Comparison of ENCODE assay signal across 25 mouse cellular contexts in the genomic region with DNA sequence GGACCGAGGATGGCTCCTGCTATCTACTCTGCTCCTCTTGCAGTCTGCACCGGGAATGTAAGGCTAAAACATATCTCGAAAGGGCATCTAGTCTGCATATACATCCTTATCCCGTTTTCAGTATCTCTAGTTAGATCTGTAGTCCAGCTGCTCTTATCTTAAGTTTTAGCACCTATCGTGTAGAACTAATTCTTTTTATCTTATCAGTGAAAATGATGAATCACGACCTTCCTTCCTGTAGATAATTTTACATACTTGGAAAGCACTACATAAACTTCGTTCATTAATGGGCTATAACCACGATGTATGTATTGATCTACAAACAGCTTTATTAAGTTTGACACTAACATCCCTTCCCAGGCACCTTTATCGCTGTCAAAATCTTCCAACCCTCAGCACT. TPM values are rescaled to one million over a fixed set of nuclear protein-coding genes. Genes with fewer than 3 reads are reported as not detected.
DNase-seq lines count a peak whose midpoint lies in the region; ATAC-seq lines count a peak whose summit lies in the region.
"Had no signal": no experiment of that assay in that cellular context is flagged by ENCODE, and none has a peak within 500 bp of the region (broad histone marks: within the 10 kb centered on the region; RNA-seq: fewer than 3 reads in every experiment).

No protein-coding gene starts in this region.

- whole genome bisulfite sequencing in heart, embryonic 10.5 days = 43% methylated on average over 9 of the region's 9 CpGs
- WGBS in kidney, embryonic 15.5 days = 74% methylated on average over 9 of the region's 9 CpGs
- WGBS in limb, embryonic 11.5 days = 72% methylated on average over 9 of the region's 9 CpGs
- 76% methylated on average over 9 of the region's 9 CpGs for WGBS in limb, embryonic 10.5 days

- H3K27ac ChIP-seq in heart, embryonic 10.5 days = no peak overlapping the region
- H3K27ac ChIP-seq in kidney, embryonic 15.5 days = 0 out of 2 replicates have a peak overlapping the region, but pooled peaks have one; percentile 14
- H3K27ac ChIP-seq in limb, embryonic 11.5 days (replicated peaks; ENCODE audit: low read depth, low read length) = no peak overlapping the region
- H3K27ac ChIP-seq in limb, embryonic 10.5 days = no peak overlapping the region
- H3K27ac ChIP-seq: embryonic facial prominence, embryonic 13.5 days; embryonic facial prominence, embryonic 15.5 days; forebrain, embryonic 13.5 days; forebrain, embryonic 15.5 days had no signal

- H3K36me3 ChIP-seq in heart, embryonic 10.5 days = no peaks in the 10 kb centered on the region
- no peaks in the 10 kb centered on the region for H3K36me3 ChIP-seq in kidney, embryonic 15.5 days
- no peaks in the 10 kb centered on the region for H3K36me3 ChIP-seq in limb, embryonic 11.5 days (ENCODE audit: control insufficient read depth, insufficient read depth, low read length)
- no peaks in the 10 kb centered on the region for H3K36me3 ChIP-seq in limb, embryonic 10.5 days
- H3K36me3 ChIP-seq: embryonic facial prominence, embryonic 13.5 days; embryonic facial prominence, embryonic 15.5 days; forebrain, embryonic 15.5 days had no signal

- no peaks in the 10 kb centered on the region for H3K9me3 ChIP-seq in heart, embryonic 10.5 days
- no peaks in the 10 kb centered on the region for H3K9me3 ChIP-seq in kidney, embryonic 15.5 days (replicated peaks)
- no peaks in the 10 kb centered on the region for H3K9me3 ChIP-seq in limb, embryonic 11.5 days (ENCODE audit: control insufficient read depth, low read length)
- H3K9me3 ChIP-seq in limb, embryonic 10.5 days (replicated peaks) = no peaks in the 10 kb centered on the region
- H3K9me3 ChIP-seq: embryonic facial prominence, embryonic 13.5 days; embryonic facial prominence, embryonic 15.5 days; forebrain, embryonic 13.5 days; forebrain, embryonic 15.5 days; G1E had no signal

- intact Hi-C loops in left cerebral cortex, postnatal 4 days (cut with DNase I) = loop anchor here (2.0 to 10.0 kb wide), 4 partner anchors 115 to 935 kb away; partner anchors contain the start of genes Ercc8 and Ndufaf2

- no peak overlapping the region for H3K4me2 ChIP-seq in kidney, embryonic 15.5 days
- no peak overlapping the region for H3K4me2 ChIP-seq in limb, embryonic 11.5 days (ENCODE audit: low read depth, severe bottlenecking)
- H3K4me2 ChIP-seq: embryonic facial prominence, embryonic 13.5 days; embryonic facial prominence, embryonic 15.5 days; forebrain, embryonic 13.5 days; forebrain, embryonic 15.5 days had no signal

- no peak for ATAC-seq in kidney, embryonic 15.5 days (replicated peaks; ENCODE audit: low FRiP score)
- no peak for ATAC-seq in limb, embryonic 11.5 days (ENCODE audit: insufficient number of reproducible peaks, low FRiP score, low TSS enrichment, low read depth)
- ATAC-seq: CD4-positive, CD25-positive, alpha-beta regulatory T cell, adult 4 months; forebrain, embryonic 13.5 days; forebrain, embryonic 15.5 days had no signal

- peaks cover 24% of the 10 kb centered on the region for H3K4me1 ChIP-seq in heart, embryonic 10.5 days
- H3K4me1 ChIP-seq in kidney, embryonic 15.5 days = peaks cover 33% of the 10 kb centered on the region
- peaks cover 8% of the 10 kb centered on the region; the same call in 1 of the 2 replicates for H3K4me1 ChIP-seq in limb, embryonic 11.5 days (ENCODE audit: control insufficient read depth, insufficient read depth, low read length)
- peaks cover 31% of the 10 kb centered on the region for H3K4me1 ChIP-seq in limb, embryonic 10.5 days

- H3K4me3 ChIP-seq in heart, embryonic 10.5 days = no peak overlapping the region
- H3K4me3 ChIP-seq in kidney, embryonic 15.5 days (replicated peaks) = no peak overlapping the region
- H3K4me3 ChIP-seq in limb, embryonic 11.5 days (ENCODE audit: low read depth, low read length) = no peak overlapping the region
- H3K4me3 ChIP-seq in limb, embryonic 10.5 days = no peak overlapping the region
- H3K4me3 ChIP-seq: embryonic facial prominence, embryonic 13.5 days; embryonic facial prominence, embryonic 15.5 days; forebrain, embryonic 13.5 days; forebrain, embryonic 15.5 days had no signal

- no peaks in the 10 kb centered on the region; the same call in 1 of the 2 replicates for H3K27me3 ChIP-seq in heart, embryonic 10.5 days (ENCODE audit: insufficient read depth, poor library complexity, severe bottlenecking)
- no peaks in the 10 kb centered on the region for H3K27me3 ChIP-seq in kidney, embryonic 15.5 days
- H3K27me3 ChIP-seq in limb, embryonic 11.5 days (ENCODE audit: control insufficient read depth, insufficient read depth, low read length) = no peaks in the 10 kb centered on the region
- no peaks in the 10 kb centered on the region for H3K27me3 ChIP-seq in limb, embryonic 10.5 days (ENCODE audit: low read depth, poor library complexity, severe bottlenecking)
- H3K27me3 ChIP-seq: CH12.LX; embryonic facial prominence, embryonic 13.5 days; embryonic facial prominence, embryonic 15.5 days; forebrain, embryonic 13.5 days; forebrain, embryonic 15.5 days had no signal

- peak; percentile 81 for DNase-seq in heart, adult 11 months
- no peak for DNase-seq in heart, embryonic 10.5 days (ENCODE audit: low spot score)
- no peak for DNase-seq in kidney, adult 9 months
- DNase-seq in limb, embryonic 11.5 days (ENCODE audit: low spot score) = peak; percentile 17
- no peak for DNase-seq in limb, embryonic 10.5 days (ENCODE audit: low spot score)
- DNase-seq in left cerebral cortex, postnatal 4 days = no peak
- DNase-seq: adrenal gland, adult 2 months; adrenal gland, postnatal 10 days; adrenal gland, postnatal 25 days; B cell, adult 2 months; cerebellum, adult 11 months; cerebellum, adult 18-20 months; cerebellum, adult 8-10 months; cerebellum, adult 9-11 months; cerebellum, postnatal 14 days; cerebellum, postnatal 36 days; embryo, embryonic 11 days had no signal

- no peak overlapping the region for H3K9ac ChIP-seq in kidney, embryonic 15.5 days
- H3K9ac ChIP-seq in limb, embryonic 11.5 days (ENCODE audit: low read length) = no peak overlapping the region
- H3K9ac ChIP-seq: embryonic facial prominence, embryonic 13.5 days; embryonic facial prominence, embryonic 15.5 days; forebrain, embryonic 13.5 days; forebrain, embryonic 15.5 days had no signal

RNA-seq across cellular contexts. Expression of gene Smim15, which starts 4.3 kb away (rescaled TPM):
- 28.4 and 39.1 TPM in 2 replicates for polyA plus RNA-seq in heart, embryonic 10.5 days (2016; fragmentation: Nextera tagmentation; extraction: Ambion mirVana)
- polyA plus RNA-seq in kidney, embryonic 15.5 days (2015; fragmentation: Nextera tagmentation; extraction: Ambion mirVana) = 76.2 and 79.8 TPM in 2 replicates
- polyA plus RNA-seq in limb, embryonic 11.5 days (2014; fragmentation: Nextera tagmentation; extraction: Ambion mirVana) = 59.2 and 61.9 TPM in 2 replicates
- 49.5 and 54.3 TPM in 2 replicates for polyA plus RNA-seq in limb, embryonic 10.5 days (2016; fragmentation: Nextera tagmentation; extraction: Ambion mirVana)
- total RNA-seq in left cerebral cortex, postnatal 4 days (2021) = 10 to 100 TPM; 27.5 to 32.7 TPM

Comparison
In these comparisons a context has a peak if more than half of its experiments do, and no peak if none do; other contexts are left out.
1. DNase-seq: peak in heart, adult 11 months (single experiment) and limb, embryonic 11.5 days (single experiment); none in heart, embryonic 10.5 days (single experiment), kidney, adult 9 months (single experiment), limb, embryonic 10.5 days (single experiment) and left cerebral cortex, postnatal 4 days (single experiment).